Mouse (Mus musculus): Measurements from ENCODE around the gene Rinl.

DNA sequence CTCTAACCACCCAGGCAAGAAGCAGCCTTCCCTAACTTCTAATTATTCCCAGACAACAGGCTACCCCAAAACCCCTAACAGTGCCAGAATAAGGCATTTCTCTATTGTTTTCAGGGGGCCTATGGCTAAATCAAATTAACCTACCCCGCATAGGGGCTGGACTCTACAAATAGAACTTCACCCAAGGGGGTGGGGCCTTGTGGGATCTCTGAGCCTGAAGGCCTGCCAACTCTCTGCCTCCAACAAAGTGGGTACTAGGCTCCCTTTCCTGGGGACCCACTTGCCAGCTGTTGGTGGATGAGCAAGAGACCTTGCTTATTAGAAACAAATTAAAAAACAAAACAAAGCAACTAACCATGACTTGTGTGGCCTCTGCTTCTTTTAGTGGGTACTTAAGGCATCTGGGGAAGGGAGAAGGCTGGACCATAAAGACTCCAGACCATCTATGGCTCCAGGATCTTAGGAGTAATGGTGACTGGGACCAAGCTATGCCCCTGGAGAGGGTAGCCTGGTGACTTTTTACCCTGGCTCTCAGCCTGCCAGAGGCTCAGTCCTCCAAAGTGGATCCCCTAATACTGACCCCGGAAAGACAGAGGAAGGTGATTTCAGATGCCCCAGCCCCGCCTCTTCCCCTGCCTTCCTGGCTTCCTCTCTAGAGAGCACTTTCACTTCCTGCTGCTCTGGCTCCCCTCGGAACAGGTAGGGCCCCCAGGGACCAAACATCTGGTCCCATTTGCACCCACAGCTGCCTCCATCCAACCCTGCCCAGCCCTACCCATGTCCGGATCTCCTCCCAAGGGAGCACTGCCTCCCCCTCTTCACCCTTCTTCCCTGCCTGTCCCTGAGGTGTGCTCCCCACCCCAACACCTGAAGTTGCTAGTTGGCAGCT, at the start of gene Rinl:
- TF ChIP-seq CTCF (conservative IDR thresholded peaks at IDR 0.05; ENCODE audit: insufficient read depth, insufficient read length, low read depth, low read length): no peak
- TF ChIP-seq POLR2A (IDR thresholded peaks at IDR 0.05; ENCODE audit: low read depth, low read length): no peak
